Mouse (Mus musculus) hindbrain, embryonic 10.5 days (tissue): ENCODE data around the gene Pus3. TPM values are rescaled to one million over a fixed set of nuclear protein-coding genes. Genes with fewer than 3 reads are reported as not detected.

ENCODE experiments used
- DNase-seq: peaks from one replicate; pipeline ENCODE4 v3.0.0-alpha.2; 2017; ENCODE audit warnings: low spot score
- H3K27ac ChIP-seq: fragments of 300-500 bp; sonication (generic); 2 replicates; pipeline ENCODE4 v1.5.1; 2016; ENCODE audit warnings: mild to moderate bottlenecking, moderate library complexity
- H3K27me3 ChIP-seq: fragments of 300-500 bp; sonication (generic); 2 replicates; pipeline ENCODE4 v1.6.1; 2016; ENCODE audit warnings: mild to moderate bottlenecking; ENCODE audit not compliant: poor library complexity, insufficient read depth, severe bottlenecking
- H3K36me3 ChIP-seq: fragments of 300-500 bp; sonication (generic); 2 replicates; pipeline ENCODE4 v1.6.1; 2016; ENCODE audit warnings: mild to moderate bottlenecking, moderate library complexity
- H3K4me1 ChIP-seq: fragments of 300-500 bp; sonication (generic); replicated peaks from 2 replicates; pipeline ENCODE4 v1.6.1; 2016; ENCODE audit warnings: mild to moderate bottlenecking
- H3K4me3 ChIP-seq: fragments of 300-500 bp; sonication (generic); 2 replicates; pipeline ENCODE4 v1.5.1; 2016; ENCODE audit warnings: mild to moderate bottlenecking, moderate library complexity
- H3K9me3 ChIP-seq: fragments of 300-500 bp; sonication (generic); 2 replicates; pipeline ENCODE4 v1.6.1; 2016; ENCODE audit warnings: mild to moderate bottlenecking, moderate library complexity
- WGBS: fragments of 180-500 bp; shearing (Covaris S2); methylation state at CpG from one replicate; pipeline ENCODE4 v1.1.7; 2016; 5-methylcytosine and 5-hydroxymethylcytosine counted together
- polyA plus RNA-seq: library from polyadenylated mRNA; unstranded; fragments of >200 nt; fragmentation: Nextera tagmentation; extraction: Ambion mirVana; gene quantifications from 2 replicates; pipeline ENCODE4 v1.2.1, GENCODE M21; 2016

Pus3 gene
- polyA plus RNA-seq, 1 experiment from 2014 or later: 15.8 TPM

DNA sequence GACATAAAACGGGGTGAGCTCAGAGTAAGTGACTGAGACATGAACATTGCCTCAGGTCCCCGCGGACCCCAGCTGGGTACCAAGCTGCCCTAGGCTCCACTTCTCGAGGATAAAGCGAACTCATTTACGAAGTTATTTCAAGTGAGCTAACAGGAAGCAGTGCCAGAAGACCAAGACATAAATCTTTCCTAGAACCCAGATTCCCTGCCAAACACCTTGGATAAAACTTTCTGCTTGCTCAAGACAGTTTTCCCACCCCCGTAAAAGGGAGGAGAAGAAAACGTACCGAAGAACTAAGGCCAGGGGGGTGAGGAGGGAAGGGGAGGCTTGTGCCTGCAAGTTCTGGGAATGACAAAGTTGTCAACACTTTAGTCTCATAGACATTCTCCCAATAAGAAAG lies 25.1 kb upstream of the Pus3 start:
- H3K9me3 ChIP-seq: no peaks in the 10 kb centered on the region
- no peak overlapping the region for H3K4me3 ChIP-seq
- H3K36me3 ChIP-seq: no peaks in the 10 kb centered on the region
- WGBS: 81% methylated on average over 9 of the region's 9 CpGs
- H3K4me1 ChIP-seq: peaks cover 12% of the 10 kb centered on the region
- peaks cover 7% of the 10 kb centered on the region; the same call in 1 of the 2 replicates for H3K27me3 ChIP-seq
- DNase-seq: no peak
- no peak overlapping the region for H3K27ac ChIP-seq

DNA sequence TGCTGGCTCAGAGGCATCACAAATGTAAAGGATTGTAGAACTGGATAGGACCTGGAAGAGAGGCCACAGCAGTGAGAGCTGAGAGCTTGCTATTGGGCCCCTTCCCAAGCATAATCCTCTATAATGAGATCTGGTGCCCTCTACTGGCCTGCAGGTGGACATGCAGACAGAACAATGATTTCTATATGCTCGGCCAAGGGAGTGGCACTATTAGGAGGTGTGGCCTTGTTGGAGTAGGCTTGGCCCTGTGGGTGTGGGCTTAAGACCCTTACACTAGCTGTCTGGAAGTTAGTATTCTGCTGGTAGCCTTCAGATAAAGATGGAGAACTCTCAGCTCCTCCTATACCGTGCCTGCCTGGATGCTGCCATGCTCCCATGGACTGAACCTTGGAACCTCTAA lies 23.3 kb upstream of the Pus3 start:
- H3K4me3 ChIP-seq: no peak overlapping the region
- WGBS: 12% methylated on average over 2 of the region's 2 CpGs

DNA sequence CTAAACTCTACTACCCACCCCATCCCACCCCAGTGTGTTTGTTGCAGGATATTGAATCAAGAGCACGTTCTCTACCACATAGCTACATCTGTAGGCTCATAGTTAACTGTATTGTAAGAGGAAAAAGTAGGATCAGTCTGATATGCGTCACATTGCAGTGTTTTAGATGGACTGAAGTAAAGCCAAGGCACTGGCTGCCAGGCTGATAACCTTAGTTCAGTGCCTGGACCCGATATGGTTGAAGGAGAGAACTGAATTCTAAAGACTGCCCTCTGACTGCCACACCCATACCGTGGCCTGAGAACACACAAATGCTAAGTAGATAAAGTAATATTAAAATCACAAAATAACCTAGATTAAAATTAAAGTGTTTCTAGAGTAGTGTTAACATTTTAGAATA lies 22.5 kb upstream of the Pus3 start:
- no peaks in the 10 kb centered on the region for H3K9me3 ChIP-seq
- no peak for DNase-seq
- no peak overlapping the region for H3K4me3 ChIP-seq
- H3K27me3 ChIP-seq: 0 out of 2 replicates have a peak, but pooled peaks cover 7% of the 10 kb centered on the region
- H3K4me1 ChIP-seq: peaks cover 19% of the 10 kb centered on the region
- no peaks in the 10 kb centered on the region for H3K36me3 ChIP-seq
- WGBS: 81% methylated on average over 4 of the region's 4 CpGs
- H3K27ac ChIP-seq: no peak overlapping the region

More for the DNA sequence above, 23.3 kb upstream of the Pus3 start:
- 0 out of 2 replicates have a peak, but pooled peaks cover 7% of the 10 kb centered on the region for H3K27me3 ChIP-seq
- no peaks in the 10 kb centered on the region for H3K9me3 ChIP-seq
- H3K4me1 ChIP-seq: peaks cover 19% of the 10 kb centered on the region
- no peak overlapping the region for H3K27ac ChIP-seq
- peak; percentile 68 for DNase-seq
- H3K36me3 ChIP-seq: no peaks in the 10 kb centered on the region

DNA sequence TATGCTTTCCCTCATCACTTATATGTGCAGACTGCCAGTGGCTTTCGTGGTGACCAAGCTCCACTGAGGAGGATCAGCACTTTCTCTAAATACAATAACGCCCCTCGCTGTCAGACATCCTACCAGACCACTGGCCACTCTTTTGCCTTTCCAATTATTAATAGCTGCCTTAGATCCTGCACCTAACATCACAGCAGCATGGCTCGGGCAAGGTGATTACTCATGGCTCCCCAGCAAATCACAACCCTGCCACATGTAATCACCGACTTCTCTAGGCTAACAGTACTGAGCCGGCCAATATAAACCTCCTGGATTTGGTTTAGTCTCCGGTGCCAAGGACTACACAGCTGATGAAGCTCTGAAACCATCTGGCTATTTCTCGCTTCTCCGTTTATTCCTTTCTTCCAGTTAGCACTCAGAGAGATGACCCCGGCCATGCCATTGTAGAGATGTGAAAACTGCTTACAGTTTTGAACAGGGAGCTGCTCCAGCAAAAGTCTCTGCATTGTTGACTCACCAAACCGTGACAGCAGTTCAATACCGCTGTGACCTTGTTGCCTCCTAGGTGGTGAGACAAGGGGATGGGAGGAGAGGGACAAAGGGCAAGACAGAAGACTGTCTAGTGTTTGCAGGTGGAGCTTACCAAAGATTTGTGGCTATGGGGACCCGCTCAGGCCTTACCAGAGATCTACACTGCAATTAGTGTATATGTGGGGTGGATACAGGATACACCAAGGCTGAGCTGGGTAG lies 19.2 kb upstream of the Pus3 start:
- DNase-seq: no peak
- no peak overlapping the region for H3K4me3 ChIP-seq

DNA sequence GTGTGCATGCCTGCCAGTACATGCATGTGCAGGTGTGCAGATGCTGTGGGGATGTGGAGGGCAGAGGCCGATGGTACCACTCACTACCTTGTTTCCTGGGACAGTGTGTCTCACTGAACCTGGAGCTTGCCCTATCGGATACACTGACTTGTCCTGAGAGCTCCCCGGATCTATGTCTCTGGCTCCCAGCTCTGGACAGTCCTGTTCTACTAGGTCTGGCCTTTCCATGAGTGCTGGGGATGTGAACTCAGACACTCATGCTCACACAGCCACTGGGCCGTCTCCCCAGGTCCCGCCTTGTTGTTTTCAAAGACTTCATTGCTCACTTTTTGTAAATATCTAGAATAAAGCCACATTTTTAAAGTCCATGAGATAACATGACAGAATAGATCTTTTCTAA lies 17.4 kb upstream of the Pus3 start:
- H3K4me1 ChIP-seq: peaks cover 19% of the 10 kb centered on the region
- 80% methylated on average over 5 of the region's 5 CpGs for WGBS
- H3K4me3 ChIP-seq: no peak overlapping the region
- no peaks in the 10 kb centered on the region for H3K9me3 ChIP-seq
- DNase-seq: no peak
- H3K27ac ChIP-seq: no peak overlapping the region
- peaks cover 7% of the 10 kb centered on the region; the same call in 1 of the 2 replicates for H3K27me3 ChIP-seq
- H3K36me3 ChIP-seq: 0 out of 2 replicates have a peak, but pooled peaks cover 5% of the 10 kb centered on the region

More for the DNA sequence above, 19.2 kb upstream of the Pus3 start:
- no peaks in the 10 kb centered on the region for H3K36me3 ChIP-seq
- no peak overlapping the region for H3K27ac ChIP-seq
- H3K4me1 ChIP-seq: peaks cover 19% of the 10 kb centered on the region
- peaks cover 7% of the 10 kb centered on the region; the same call in 1 of the 2 replicates for H3K27me3 ChIP-seq
- no peaks in the 10 kb centered on the region for H3K9me3 ChIP-seq
- 71% methylated on average over 13 of the region's 13 CpGs for WGBS

DNA sequence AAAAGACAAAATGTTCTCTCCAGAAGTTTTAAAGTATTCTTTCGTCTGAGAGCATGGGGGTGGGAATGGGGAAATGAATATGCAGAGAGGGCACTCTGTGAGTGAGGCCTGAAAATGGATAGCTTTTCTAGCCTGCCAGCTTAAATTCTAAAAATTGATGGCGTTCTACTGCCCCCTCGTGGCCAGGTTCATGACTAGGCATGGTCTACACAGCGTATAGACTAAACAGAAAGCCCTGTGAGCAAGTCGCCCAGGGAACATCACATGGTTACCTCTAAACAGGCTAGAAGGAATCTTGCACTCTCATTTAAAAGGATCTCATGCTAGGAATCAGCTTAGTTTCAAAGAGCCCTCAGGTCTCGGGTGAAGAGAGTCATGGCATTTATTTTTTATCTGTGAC lies 16.9 kb upstream of the Pus3 start:
- H3K27me3 ChIP-seq: peaks cover 7% of the 10 kb centered on the region; the same call in 1 of the 2 replicates
- peaks cover 19% of the 10 kb centered on the region for H3K4me1 ChIP-seq
- H3K27ac ChIP-seq: no peak overlapping the region
- H3K36me3 ChIP-seq: 0 out of 2 replicates have a peak, but pooled peaks cover 5% of the 10 kb centered on the region
- peak; percentile 85 for DNase-seq
- WGBS: 11% methylated on average over 6 of the region's 6 CpGs
- H3K4me3 ChIP-seq: no peak overlapping the region
- H3K9me3 ChIP-seq: no peaks in the 10 kb centered on the region

DNA sequence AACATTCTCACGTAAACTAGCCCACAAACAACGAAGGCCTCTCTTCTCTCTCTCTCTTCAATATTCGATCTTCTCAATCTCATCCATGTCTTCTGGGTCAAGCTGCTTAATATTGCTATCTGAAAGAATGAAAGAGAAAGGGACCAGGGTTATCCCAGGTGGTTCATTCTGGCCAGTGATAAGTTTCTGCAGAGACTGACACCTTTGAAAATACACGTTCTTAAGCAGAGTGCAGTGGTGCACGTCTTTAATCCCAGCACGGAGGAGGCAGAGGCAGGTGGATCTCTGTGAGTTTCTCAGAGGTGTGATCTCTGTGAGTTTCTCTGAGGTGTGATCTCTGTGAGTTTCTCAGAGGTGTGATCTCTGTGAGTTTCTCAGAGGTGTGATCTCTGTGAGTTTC lies 16.5 kb upstream of the Pus3 start:
- Histone ChIP-seq H3K4me1 (peaks cover 19% of the 10 kb centered on the region), H3K9me3 (no peaks in the 10 kb centered on the region), H3K4me3 (no peak overlapping the region), H3K27ac (no peak overlapping the region), H3K36me3 (0 out of 2 replicates have a peak, but pooled peaks cover 5% of the 10 kb centered on the region), H3K27me3 (peaks cover 7% of the 10 kb centered on the region; the same call in 1 of the 2 replicates)
- WGBS: 72% methylated on average over 6 of the region's 6 CpGs
- DNase-seq: no peak

DNA sequence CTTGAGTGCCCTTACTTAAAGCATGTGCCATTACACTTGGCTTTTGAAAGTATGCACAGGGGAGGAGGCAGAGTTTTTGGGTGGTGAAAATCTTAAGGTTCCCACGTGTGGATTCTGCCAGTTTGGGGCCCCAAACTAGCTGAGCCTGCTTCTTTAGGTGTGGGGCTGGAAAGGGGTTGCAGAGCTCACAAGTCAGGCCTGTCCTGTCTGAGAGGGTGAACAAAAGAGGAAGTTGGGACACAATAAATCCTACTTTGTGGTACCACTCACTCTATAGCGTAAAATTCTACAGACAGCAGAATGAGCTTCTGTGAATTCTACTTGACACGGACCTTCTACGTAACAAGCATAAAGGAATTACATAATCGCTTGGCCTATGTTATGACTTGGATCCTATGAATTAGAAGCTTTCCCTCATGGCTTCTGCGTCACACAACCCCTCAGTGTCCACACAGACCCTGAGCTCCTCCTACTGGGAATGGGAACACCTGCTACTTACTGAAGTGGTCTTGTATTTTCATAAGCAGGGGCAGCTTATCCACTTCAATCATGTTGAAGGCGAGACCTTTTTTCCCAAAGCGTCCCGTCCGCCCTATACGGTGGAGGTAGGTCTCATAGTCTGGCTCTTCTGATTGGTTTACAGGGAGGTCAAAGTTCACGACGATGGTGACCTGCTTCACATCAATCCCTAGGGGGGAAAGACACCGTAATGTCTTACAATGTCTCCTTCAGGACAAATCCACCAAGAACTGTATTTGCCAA lies 15.1 kb upstream of the Pus3 start:
- Histone ChIP-seq H3K36me3 (0 out of 2 replicates have a peak, but pooled peaks cover 5% of the 10 kb centered on the region), H3K27ac (no peak overlapping the region), H3K4me1 (peaks cover 13% of the 10 kb centered on the region; the same call in 1 of the 2 replicates), H3K4me3 (no peak overlapping the region), H3K9me3 (no peaks in the 10 kb centered on the region), H3K27me3 (peaks cover 7% of the 10 kb centered on the region; the same call in 1 of the 2 replicates)
- no peak for DNase-seq
- 86% methylated on average over 14 of the region's 14 CpGs for WGBS

DNA sequence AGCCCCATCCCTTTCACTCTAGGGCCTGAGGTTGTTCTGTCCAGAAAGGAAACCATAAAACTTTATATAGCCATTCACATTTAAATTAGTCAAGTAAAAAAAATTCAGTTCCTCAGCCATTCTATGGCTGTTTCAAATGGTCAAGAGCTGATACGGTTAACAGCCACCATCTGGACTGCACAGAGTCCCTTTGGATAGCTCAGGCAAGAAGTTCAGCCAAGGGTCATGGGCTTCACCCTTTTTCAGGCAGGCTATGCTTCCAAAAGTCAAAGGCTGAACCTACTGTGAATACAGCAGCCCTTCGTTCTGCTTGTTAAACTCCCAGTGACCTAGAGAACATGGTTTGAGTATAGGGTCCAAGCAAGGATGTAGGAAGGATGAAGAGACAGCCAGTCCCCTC lies 13.7 kb upstream of the Pus3 start:
- no peaks in the 10 kb centered on the region for H3K4me1 ChIP-seq
- 74% methylated on average over 2 of the region's 2 CpGs for WGBS
- H3K4me3 ChIP-seq: no peak overlapping the region
- no peak overlapping the region for H3K27ac ChIP-seq
- no peaks in the 10 kb centered on the region for H3K9me3 ChIP-seq
- DNase-seq: no peak
- peaks cover 7% of the 10 kb centered on the region; the same call in 1 of the 2 replicates for H3K27me3 ChIP-seq
- 0 out of 2 replicates have a peak, but pooled peaks cover 5% of the 10 kb centered on the region for H3K36me3 ChIP-seq

DNA sequence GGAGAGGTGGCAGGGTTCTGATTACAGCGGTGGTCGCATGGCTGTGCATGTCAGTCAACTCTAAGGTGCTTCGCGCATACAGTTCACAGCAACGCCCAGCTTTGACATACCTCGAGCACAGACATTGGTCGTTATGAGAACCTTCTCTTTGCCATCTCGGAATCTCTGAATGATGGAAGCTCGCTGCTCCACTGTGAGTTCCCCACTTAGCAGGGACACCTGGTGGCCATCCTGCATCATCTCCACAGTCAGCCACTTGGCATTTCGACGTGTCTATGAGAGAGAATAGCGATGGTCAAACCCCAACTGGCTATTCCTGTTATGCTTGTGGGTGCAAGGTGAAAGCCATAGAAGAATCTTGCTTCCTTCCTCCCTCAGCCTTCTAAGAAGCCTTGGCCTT lies 12.7 kb upstream of the Pus3 start:
- no peak for DNase-seq
- peaks cover 7% of the 10 kb centered on the region; the same call in 1 of the 2 replicates for H3K27me3 ChIP-seq
- H3K9me3 ChIP-seq: no peaks in the 10 kb centered on the region
- no peak overlapping the region for H3K27ac ChIP-seq
- H3K4me1 ChIP-seq: no peaks in the 10 kb centered on the region
- no peak overlapping the region for H3K4me3 ChIP-seq
- 0 out of 2 replicates have a peak, but pooled peaks cover 5% of the 10 kb centered on the region for H3K36me3 ChIP-seq
- WGBS: 74% methylated on average over 12 of the region's 12 CpGs

DNA sequence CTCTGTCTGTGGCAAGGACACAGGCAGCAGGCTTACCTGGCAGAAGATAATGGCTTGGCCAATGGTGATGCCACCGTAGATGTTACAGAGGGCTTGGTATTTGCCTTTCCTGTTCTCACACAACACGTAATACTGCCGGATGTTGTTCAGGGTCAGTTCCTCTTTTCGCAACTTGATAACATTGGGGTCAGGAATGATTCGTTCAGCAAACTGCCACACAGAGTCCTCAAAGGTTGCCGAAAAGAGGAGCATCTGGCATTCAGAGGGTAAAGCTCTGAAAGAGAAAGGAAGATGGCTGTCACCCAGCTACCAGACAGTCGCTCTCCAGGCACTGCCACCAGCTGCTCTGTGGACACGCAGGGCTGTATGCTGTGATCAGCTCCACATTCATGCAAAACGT lies 11.7 kb upstream of the Pus3 start:
- no peak overlapping the region for H3K4me3 ChIP-seq
- peaks cover 4% of the 10 kb centered on the region; the same call in 1 of the 2 replicates for H3K27me3 ChIP-seq
- WGBS: 87% methylated on average over 9 of the region's 9 CpGs
- DNase-seq: no peak
- H3K9me3 ChIP-seq: no peaks in the 10 kb centered on the region
- no peak overlapping the region for H3K27ac ChIP-seq
- H3K4me1 ChIP-seq: no peaks in the 10 kb centered on the region
- H3K36me3 ChIP-seq: 0 out of 2 replicates have a peak, but pooled peaks cover 5% of the 10 kb centered on the region

DNA sequence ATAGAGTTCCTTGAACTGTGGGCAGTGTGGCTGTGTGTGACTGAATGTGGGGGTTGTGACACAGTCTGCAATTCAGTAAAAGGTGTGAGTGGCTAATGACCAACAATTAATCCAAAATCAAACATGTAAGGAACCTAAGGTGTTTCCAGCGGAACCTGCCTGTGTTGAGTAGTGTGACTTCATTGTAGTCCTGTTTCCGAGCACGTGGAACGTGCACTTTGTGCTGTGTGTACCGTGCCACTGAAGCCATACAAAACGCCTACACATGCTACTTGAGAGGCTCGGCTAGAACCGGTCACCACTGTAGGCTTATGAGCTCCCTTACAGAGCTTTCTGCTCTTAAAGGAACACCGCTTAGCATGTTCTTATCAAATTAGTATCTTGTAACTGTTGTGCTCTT lies 9.9 kb upstream of the Pus3 start:
- DNase-seq: no peak
- H3K9me3 ChIP-seq: no peaks in the 10 kb centered on the region
- WGBS: 85% methylated on average over 9 of the region's 9 CpGs
- H3K36me3 ChIP-seq: 0 out of 2 replicates have a peak, but pooled peaks cover 5% of the 10 kb centered on the region
- H3K27me3 ChIP-seq: no peaks in the 10 kb centered on the region
- no peak overlapping the region for H3K27ac ChIP-seq
- H3K4me1 ChIP-seq: no peaks in the 10 kb centered on the region
- no peak overlapping the region for H3K4me3 ChIP-seq
